Mouse (Mus musculus) embryonic facial prominence, embryonic 14.5 days (tissue): ENCODE results near the gene Adcy7. TPM values are rescaled to one million over a fixed set of nuclear protein-coding genes. Genes with fewer than 3 reads are reported as not detected.
A peak's percentile ranks its signal among the peaks of the same experiment; 100 is the strongest.

Source experiments
- ATAC-seq: fragments of 200-750 bp; cut with Nextera tagmentation; 2 replicates; pipeline ENCODE4 v1.8.0; 2017; ENCODE audit warnings: low read depth, moderate number of reproducible peaks, moderate TSS enrichment
- DNase-seq: peaks from one replicate; pipeline ENCODE4 v3.0.0-alpha.2; 2015; ENCODE audit warnings: low spot score
- H3K27ac ChIP-seq: fragments of 300-500 bp; sonication (generic); replicated peaks from 2 replicates; pipeline ENCODE4 v1.5.1; 2014; ENCODE audit warnings: low read depth, mild to moderate bottlenecking, low read length, moderate library complexity
- H3K27me3 ChIP-seq: fragments of 300-500 bp; sonication (generic); replicated peaks from 2 replicates; pipeline ENCODE4 v1.6.1; 2014; ENCODE audit warnings: low read length; ENCODE audit not compliant: control insufficient read depth, insufficient read depth
- H3K36me3 ChIP-seq: fragments of 300-500 bp; sonication (generic); 2 replicates; pipeline ENCODE4 v1.6.1; 2014; ENCODE audit warnings: low read length, mixed read lengths; ENCODE audit not compliant: control insufficient read depth, insufficient read depth
- H3K4me1 ChIP-seq: fragments of 300-500 bp; sonication (generic); 2 replicates; pipeline ENCODE4 v1.6.1; 2014; ENCODE audit warnings: antibody characterized with exemption, low read length; ENCODE audit not compliant: control insufficient read depth, insufficient read depth
- H3K4me2 ChIP-seq: fragments of 300-500 bp; sonication (generic); 2 replicates; pipeline ENCODE4 v1.6.1; 2014; ENCODE audit warnings: low read depth, mild to moderate bottlenecking, low read length, moderate library complexity, mixed read lengths
- H3K4me3 ChIP-seq: fragments of 300-500 bp; sonication (generic); 2 replicates; pipeline ENCODE4 v1.5.1; 2014; ENCODE audit warnings: low read depth, mild to moderate bottlenecking, low read length
- H3K9ac ChIP-seq: fragments of 300-500 bp; sonication (generic); 2 replicates; pipeline ENCODE4 v1.6.1; 2014; ENCODE audit warnings: low read depth, mild to moderate bottlenecking, low read length, moderate library complexity, mixed read lengths
- H3K9me3 ChIP-seq: fragments of 300-500 bp; sonication (generic); 2 replicates; pipeline ENCODE4 v1.6.1; 2016; ENCODE audit warnings: low read length; ENCODE audit not compliant: control insufficient read depth
- WGBS: fragments of 180-500 bp; shearing (Covaris S2); extraction: QIAGEN DNeasy Blood & Tissue Kit; methylation state at CpG from one replicate; pipeline ENCODE4 v1.1.7; 2014; 5-methylcytosine and 5-hydroxymethylcytosine counted together
- polyA plus RNA-seq: library from polyadenylated mRNA; unstranded; fragments of >200 nt; fragmentation: Nextera tagmentation; extraction: Ambion mirVana; gene quantifications from 2 replicates; pipeline ENCODE4 v1.2.1, GENCODE M21; 2014

Adcy7 gene
- polyA plus RNA-seq, 1 experiment from 2014 or later, result 7.3 TPM

GRCm38 (mm10) chr8:88265511-88265910 lies 6.7 kb upstream of the Adcy7 start:
- Histone ChIP-seq H3K4me3 (no peak overlapping the region), H3K9ac (no peak overlapping the region), H3K4me1 (0 out of 2 replicates have a peak, but pooled peaks cover 6% of the 10 kb centered on the region), H3K27ac (peak overlapping the region; percentile 6; the same call in 1 of the 2 replicates), H3K9me3 (no peaks in the 10 kb centered on the region), H3K36me3 (0 out of 2 replicates have a peak, but pooled peaks cover 4% of the 10 kb centered on the region), H3K4me2 (no peak overlapping the region), H3K27me3 (no peaks in the 10 kb centered on the region)
- DNase-seq (peak; percentile 76), ATAC-seq (peak; percentile 38)
- WGBS, result 5% methylated on average over 2 of the region's 2 CpGs

GRCm38 (mm10) chr8:88266170-88266800 lies 5.9 kb upstream of the Adcy7 start:
- Histone ChIP-seq H3K9ac (no peak overlapping the region), H3K4me1 (0 out of 2 replicates have a peak, but pooled peaks cover 6% of the 10 kb centered on the region), H3K4me3 (no peak overlapping the region), H3K9me3 (no peaks in the 10 kb centered on the region), H3K36me3 (no peaks in the 10 kb centered on the region), H3K27ac (0 out of 2 replicates have a peak overlapping the region, but pooled peaks have one; percentile 6), H3K27me3 (no peaks in the 10 kb centered on the region), H3K4me2 (no peak overlapping the region)
- peak; percentile 73 for DNase-seq
- 45% methylated on average over 10 of the region's 10 CpGs for WGBS
- ATAC-seq, result no peak; the same call in 1 of the 2 replicates

GRCm38 (mm10) chr8:88266801-88267403 lies 5.3 kb upstream of the Adcy7 start:
- Histone ChIP-seq H3K9me3 (no peaks in the 10 kb centered on the region), H3K36me3 (no peaks in the 10 kb centered on the region), H3K4me2 (no peak overlapping the region), H3K27ac (no peak overlapping the region), H3K9ac (no peak overlapping the region), H3K4me3 (no peak overlapping the region), H3K27me3 (no peaks in the 10 kb centered on the region), H3K4me1 (0 out of 2 replicates have a peak, but pooled peaks cover 6% of the 10 kb centered on the region)
- ATAC-seq (no peak), DNase-seq (no peak)
- WGBS, result 81% methylated on average over 14 of the region's 14 CpGs

- Histone ChIP-seq H3K4me1 (no peaks in the 10 kb centered on the region), H3K36me3 (no peaks in the 10 kb centered on the region), H3K4me2 (no peak overlapping the region), H3K9ac (no peak overlapping the region), H3K27ac (no peak overlapping the region), H3K4me3 (no peak overlapping the region), H3K27me3 (0 out of 2 replicates have a peak, but pooled peaks cover 7% of the 10 kb centered on the region), H3K9me3 (no peaks in the 10 kb centered on the region)
- ATAC-seq, result no peak
- DNase-seq, result no peak
- WGBS, result 61% methylated on average over 7 of the region's 7 CpGs
These were observed 2.9 kb upstream of the Adcy7 start for GRCm38 (mm10) chr8:88269107-88269875.

GRCm38 (mm10) chr8:88270086-88270485 lies 2.1 kb upstream of the Adcy7 start:
- no peaks in the 10 kb centered on the region for H3K36me3 ChIP-seq
- WGBS, result 77% methylated on average over 3 of the region's 3 CpGs
- no peak for ATAC-seq
- 0 out of 2 replicates have a peak, but pooled peaks cover 7% of the 10 kb centered on the region for H3K27me3 ChIP-seq
- no peak overlapping the region for H3K4me2 ChIP-seq
- H3K4me1 ChIP-seq, result no peaks in the 10 kb centered on the region
- no peak overlapping the region for H3K27ac ChIP-seq
- no peaks in the 10 kb centered on the region for H3K9me3 ChIP-seq
- H3K4me3 ChIP-seq, result no peak overlapping the region
- DNase-seq, result no peak
- H3K9ac ChIP-seq, result no peak overlapping the region

GRCm38 (mm10) chr8:88273051-88273430 lies 838 bp downstream of the Adcy7 start:
- H3K9ac ChIP-seq, result peak overlapping the region; percentile 64
- DNase-seq, result no peak
- peak overlapping the region; percentile 94 for H3K4me2 ChIP-seq
- peak overlapping the region; percentile 47 for H3K4me3 ChIP-seq
- no peaks in the 10 kb centered on the region for H3K36me3 ChIP-seq
- WGBS, result 66% methylated on average over 7 of the region's 7 CpGs
- no peaks in the 10 kb centered on the region for H3K4me1 ChIP-seq
- no peaks in the 10 kb centered on the region for H3K9me3 ChIP-seq
- H3K27ac ChIP-seq, result no peak overlapping the region
- H3K27me3 ChIP-seq, result 0 out of 2 replicates have a peak, but pooled peaks cover 7% of the 10 kb centered on the region
- no peak for ATAC-seq

- no peak for ATAC-seq
These were observed 1.9 kb downstream of the Adcy7 start for GRCm38 (mm10) chr8:88274090-88274489.

GRCm38 (mm10) chr8:88279220-88279619 lies 7.0 kb downstream of the Adcy7 start:
- H3K9ac ChIP-seq, result no peak overlapping the region
- no peak overlapping the region for H3K4me2 ChIP-seq
- H3K27me3 ChIP-seq, result no peaks in the 10 kb centered on the region
- H3K4me3 ChIP-seq, result no peak overlapping the region
- peaks cover 9% of the 10 kb centered on the region; the same call in 1 of the 2 replicates for H3K4me1 ChIP-seq
- H3K36me3 ChIP-seq, result no peaks in the 10 kb centered on the region
- ATAC-seq (peak; percentile 66), DNase-seq (peak; percentile 55)
- no peaks in the 10 kb centered on the region for H3K9me3 ChIP-seq
- 44% methylated on average over 5 of the region's 5 CpGs for WGBS
- H3K27ac ChIP-seq, result no peak overlapping the region

More at GRCm38 (mm10) chr8:88274090-88274489, 1.9 kb downstream of the Adcy7 start:
- no peak overlapping the region for H3K9ac ChIP-seq
- no peaks in the 10 kb centered on the region for H3K9me3 ChIP-seq
- H3K27ac ChIP-seq, result no peak overlapping the region
- 91% methylated on average over 5 of the region's 5 CpGs for WGBS
- no peaks in the 10 kb centered on the region for H3K36me3 ChIP-seq
- H3K27me3 ChIP-seq, result 0 out of 2 replicates have a peak, but pooled peaks cover 7% of the 10 kb centered on the region
- no peaks in the 10 kb centered on the region for H3K4me1 ChIP-seq
- H3K4me3 ChIP-seq, result no peak overlapping the region
- no peak for DNase-seq
- H3K4me2 ChIP-seq, result no peak overlapping the region
